Mouse (Mus musculus) olfactory bulb, adult 2 months (tissue): Measurements from ENCODE around the gene Gm17093. TPM values are rescaled to one million over a fixed set of nuclear protein-coding genes. Genes with fewer than 3 reads are reported as not detected.
"Not testable (repeated sequence)": the region's sequence is repeated elsewhere in the genome, so short reads cannot be mapped to it uniquely, and the experiment has no call there.

Experiments used
- H3K27ac ChIP-seq: fragments of 200-500 bp; 2 replicates; pipeline ENCODE4 v1.5.1; 2012; ENCODE audit warnings: low read depth, low read length; ENCODE audit not compliant: insufficient read depth
- H3K4me1 ChIP-seq: fragments of 200-500 bp; 2 replicates; pipeline ENCODE4 v1.6.1; 2012; ENCODE audit warnings: low read length; ENCODE audit not compliant: control insufficient read depth, insufficient read depth
- H3K4me3 ChIP-seq: fragments of 200-500 bp; 2 replicates; pipeline ENCODE4 v1.5.1; 2012; ENCODE audit warnings: mild to moderate bottlenecking, low read depth, low read length, moderate library complexity; ENCODE audit not compliant: insufficient read depth
- WGBS: fragments of 180-500 bp; shearing (Covaris S2); methylation state at CpG from one replicate; pipeline ENCODE4 v1.1.7; 2018; 5-methylcytosine and 5-hydroxymethylcytosine counted together
- polyA plus RNA-seq: library from polyadenylated mRNA; stranded (reverse); fragments of >200 nt; gene quantifications from 2 replicates; pipeline ENCODE4 v1.2.4, GENCODE M21; 2012; ENCODE audit warnings: low replicate concordance; ENCODE audit not compliant: missing spikeins, insufficient read depth, insufficient read length

Gm17093 gene
- not detected in 2 replicates for polyA plus RNA-seq

GRCm38 (mm10) chr14:44517976-44518375, at the start of gene Gm17093:
TSS of gene Gm17093 (plus strand) at chr14:44518276.
- not testable (repeated sequence) for H3K4me3 ChIP-seq, H3K27ac ChIP-seq, H3K4me1 ChIP-seq
- 91% methylated on average over 5 of the region's 5 CpGs for WGBS

GRCm38 (mm10) chr14:44492163-44492562, 25.9 kb upstream of the Gm17093 start, which contains the start of gene BC061237:
TSS of gene BC061237 (plus strand) at chr14:44492463.
- H3K4me1 ChIP-seq, H3K27ac ChIP-seq, H3K4me3 ChIP-seq: not testable (repeated sequence)
- WGBS: 100% methylated on average over 1 of the region's 1 CpGs

- WGBS: 87% methylated on average over 5 of the region's 5 CpGs
- not testable (repeated sequence) for H3K4me3 ChIP-seq
Observed at GRCm38 (mm10) chr14:44547961-44548360, 29.9 kb downstream of the Gm17093 start.

More at GRCm38 (mm10) chr14:44547961-44548360, 29.9 kb downstream of the Gm17093 start:
- not testable (repeated sequence) for H3K4me1 ChIP-seq, H3K27ac ChIP-seq

Other genes starting within 250 kb of the Gm17093 start
- not detected in 2 replicates for gene Gm8220, start 232.7 kb upstream of the Gm17093 start, polyA plus RNA-seq
- not detected in 2 replicates for gene Gm5930, start 179.7 kb upstream of the Gm17093 start, polyA plus RNA-seq
- not detected in 2 replicates for gene Gm8229, start 152.9 kb upstream of the Gm17093 start, polyA plus RNA-seq
- gene Gm3371, start 107.6 kb upstream of the Gm17093 start, polyA plus RNA-seq: not detected in 2 replicates
- gene Gm8232, start 84.6 kb upstream of the Gm17093 start, polyA plus RNA-seq: not detected in 2 replicates
- gene BC061237, start 25.8 kb upstream of the Gm17093 start, polyA plus RNA-seq: not detected in 2 replicates
- gene Gm8247, start 64.9 kb downstream of the Gm17093 start, polyA plus RNA-seq: not detected in 2 replicates
- gene Gm5624, start 109.7 kb downstream of the Gm17093 start, polyA plus RNA-seq: not detected in 2 replicates
- not detected in 2 replicates for gene Gm8257, start 188.2 kb downstream of the Gm17093 start, polyA plus RNA-seq
- gene Gm8267, start 232.1 kb downstream of the Gm17093 start, polyA plus RNA-seq: not detected in 2 replicates